Mouse (Mus musculus) left cerebral cortex, postnatal 10 days (tissue): ENCODE results near the gene Foxp1. TPM values are rescaled to one million over a fixed set of nuclear protein-coding genes. Genes with fewer than 3 reads are reported as not detected.

Source experiments
- DNase-seq, 2 experiments: peaks; one replicate each; pipeline ENCODE4 v3.0.0; 2021 to 2022; ENCODE audit warnings: low spot score in 2 of 2, mixed read lengths in 1 of 2; ENCODE audit errors: extremely low spot score in 1 of 2
- intact Hi-C: fragments of 180-260 bp; cut with DNase I; formaldehyde crosslinking; loops from one replicate; pipeline ENCODE4 v1.15.1; 2025
- total RNA-seq, 2 experiments: library from RNA; stranded (reverse); gene quantifications; 2 replicates each; pipeline ENCODE4 v1.2.3; 2021

Foxp1 gene
- total RNA-seq, 2 experiments from 2014 or later, result 157 to 161 TPM

GRCm38 (mm10) chr6:99523109-99523632 lies 650 bp upstream of the Foxp1 start:
- peak; percentile 45 to 81 for DNase-seq
- intact Hi-C loops, result loop anchor here (5.0 to 10.0 kb wide), 4 partner anchors 79 to 998 kb away; no protein-coding TSS in a partner anchor

- DNase-seq, result peak; percentile 20 to 67
- intact Hi-C loops, result loop anchor here (5.0 to 10.0 kb wide), 4 partner anchors 81 to 997 kb away; no protein-coding TSS in a partner anchor
Measured at GRCm38 (mm10) chr6:99521641-99522358, 721 bp downstream of the Foxp1 start.

DNA sequence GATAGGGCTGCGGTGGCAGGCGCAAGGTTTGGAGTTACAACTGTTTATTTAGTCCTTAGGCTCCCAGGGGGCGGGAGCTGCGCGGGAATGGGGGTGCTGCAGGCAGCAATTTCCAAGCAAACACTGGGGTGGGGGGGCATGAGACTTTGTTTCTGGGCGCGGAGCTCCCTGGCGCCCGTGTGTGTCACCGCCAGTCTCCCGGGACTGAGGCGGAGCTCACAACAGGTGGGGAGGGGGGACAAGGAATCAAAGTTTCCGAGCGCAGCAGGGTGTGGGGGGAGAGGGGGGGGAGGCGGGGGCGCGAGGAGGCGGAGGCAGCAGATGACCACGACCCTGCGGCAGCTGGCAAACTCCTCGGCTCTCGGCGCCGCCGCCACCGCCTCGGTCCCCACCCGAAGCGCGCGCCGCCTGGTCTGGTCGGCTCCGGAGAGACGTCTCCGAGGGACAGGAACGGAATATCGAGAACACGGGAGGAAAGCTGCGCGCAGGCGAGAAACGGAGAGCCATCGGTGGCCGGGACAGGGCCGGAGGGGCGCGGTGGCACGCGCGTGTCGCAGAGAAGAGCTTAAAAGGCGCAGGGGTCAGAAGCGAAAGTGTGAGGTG lies 1.4 kb downstream of the Foxp1 start:
- intact Hi-C loops, result loop anchor here (5.0 to 10.0 kb wide), 4 partner anchors 81 to 996 kb away; no protein-coding TSS in a partner anchor

GRCm38 (mm10) chr6:99520676-99521037 lies 1.9 kb downstream of the Foxp1 start:
- intact Hi-C loops, result loop anchor here (5.0 to 10.0 kb wide), 4 partner anchors 82 to 996 kb away; no protein-coding TSS in a partner anchor
- DNase-seq, result no peak

More for the DNA sequence above, 1.4 kb downstream of the Foxp1 start:
- DNase-seq, result peak; percentile 45 to 85

DNA sequence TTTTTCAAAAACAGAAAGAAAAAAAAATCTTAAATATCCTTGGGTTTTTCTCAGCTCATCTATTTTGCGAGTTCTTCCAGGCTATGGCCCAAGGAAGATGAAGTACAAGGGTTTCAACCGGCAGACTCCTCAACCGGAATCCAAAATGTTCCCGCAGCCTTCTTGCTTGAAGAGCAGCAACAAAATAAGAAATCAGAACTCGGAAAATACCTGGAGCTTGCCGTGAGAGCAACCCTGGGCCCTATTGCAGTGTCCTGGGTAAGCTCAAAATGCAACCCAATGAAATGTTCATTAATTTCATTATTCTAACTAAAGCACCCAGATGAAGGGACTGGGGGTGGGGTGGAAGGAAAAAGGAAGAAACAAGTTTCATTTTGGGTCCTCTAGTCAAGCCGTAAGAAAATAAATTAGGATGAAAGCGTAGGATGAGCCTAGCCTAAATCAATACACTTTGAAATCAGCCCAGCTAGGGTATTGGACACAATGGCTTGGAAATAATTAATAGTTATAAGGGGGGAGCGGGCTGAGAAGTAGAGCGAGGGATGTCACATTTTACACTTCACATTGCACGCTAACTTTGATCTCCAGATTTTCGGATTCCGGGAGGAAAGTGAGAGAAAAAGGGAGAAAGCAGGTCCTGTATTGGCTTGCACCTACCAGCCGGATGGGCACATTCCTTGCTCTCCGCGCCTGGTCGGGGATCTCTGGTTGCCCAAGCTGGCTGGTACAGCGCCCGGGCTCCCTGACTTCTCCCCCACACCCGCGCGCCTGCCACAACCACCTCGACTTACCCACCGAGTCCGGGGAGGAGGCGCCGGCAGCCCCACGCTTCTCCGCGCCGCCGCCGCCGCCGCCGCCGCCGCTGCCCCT lies 2.5 kb downstream of the Foxp1 start:
- intact Hi-C loops, result loop anchor here (5.0 to 10.0 kb wide), 4 partner anchors 82 to 995 kb away; no protein-coding TSS in a partner anchor
- peak in 1 of 2 experiments; percentile 64 for DNase-seq

DNA sequence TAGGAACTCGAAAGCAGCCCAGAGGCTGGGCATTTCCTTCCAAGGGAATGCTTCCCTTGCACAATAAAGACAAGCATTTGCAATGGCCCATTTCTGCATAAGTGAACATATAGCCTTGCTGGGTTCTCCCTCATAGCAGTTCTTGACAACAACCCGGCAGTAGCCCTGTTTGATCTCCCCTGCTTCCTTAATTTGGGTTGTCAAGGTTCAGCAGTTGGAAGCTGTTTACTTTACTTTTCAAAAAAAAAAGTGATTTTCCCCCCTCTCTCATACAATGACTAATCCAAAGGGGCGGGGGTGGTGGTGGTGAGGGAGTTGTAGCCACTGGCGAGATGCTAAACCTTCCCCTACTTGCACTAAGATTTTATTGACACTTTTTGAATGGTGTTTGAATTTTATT lies 3.5 kb downstream of the Foxp1 start:
- DNase-seq, result no peak
- intact Hi-C loops, result no loop called here

DNA sequence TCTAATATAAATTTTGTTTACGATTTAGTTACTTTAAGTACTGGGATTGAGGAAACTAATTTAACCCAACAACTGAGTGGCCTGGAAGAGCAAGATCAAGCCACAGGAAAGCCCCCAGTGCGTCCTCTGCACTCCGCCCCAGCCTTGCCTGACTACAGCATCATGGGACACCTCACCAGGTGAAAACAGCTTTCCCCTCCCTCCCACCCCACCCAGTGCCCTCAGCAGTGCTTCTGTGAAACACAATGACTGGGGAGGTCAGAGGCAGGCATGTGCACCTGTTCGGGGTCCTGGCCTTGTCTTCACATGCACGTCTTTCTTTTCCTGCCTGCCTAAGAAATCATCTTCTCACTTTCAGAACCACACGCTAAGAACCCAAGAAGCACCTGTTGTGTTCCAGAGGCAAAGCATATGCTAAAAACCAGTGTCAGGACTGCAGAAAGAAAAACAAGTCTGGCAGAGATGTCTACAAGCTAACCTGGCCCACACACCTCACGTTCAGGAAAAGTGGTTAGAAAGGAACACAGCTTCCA lies 6.8 kb downstream of the Foxp1 start:
- intact Hi-C loops, result no loop called here
- no peak for DNase-seq

- DNase-seq, result no peak
- intact Hi-C loops, result no loop called here
Measured at GRCm38 (mm10) chr6:99511862-99512261, 10.7 kb downstream of the Foxp1 start.

- intact Hi-C loops, result no loop called here
- no peak for DNase-seq
Measured at GRCm38 (mm10) chr6:99509189-99509592, 13.3 kb downstream of the Foxp1 start.

DNA sequence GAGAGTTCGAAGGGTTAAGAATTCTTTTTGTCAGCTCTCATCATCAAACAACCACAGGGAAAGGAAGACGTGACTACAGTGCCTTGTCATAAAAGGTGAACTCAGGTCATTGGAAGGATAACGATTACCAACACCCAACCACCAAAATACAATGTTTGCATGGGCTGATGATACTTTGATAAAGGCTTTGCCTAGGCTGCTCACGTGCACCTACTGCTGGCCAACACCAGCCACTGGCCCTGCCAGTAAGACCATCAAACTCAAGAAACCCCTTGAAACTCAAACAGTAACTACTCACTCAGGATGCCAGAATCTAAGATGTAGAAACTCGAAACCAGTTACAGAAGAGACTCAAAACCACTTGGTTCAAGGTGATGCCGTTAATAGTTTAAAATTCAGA lies 15.7 kb downstream of the Foxp1 start:
- DNase-seq, result no peak
- intact Hi-C loops, result no loop called here

DNA sequence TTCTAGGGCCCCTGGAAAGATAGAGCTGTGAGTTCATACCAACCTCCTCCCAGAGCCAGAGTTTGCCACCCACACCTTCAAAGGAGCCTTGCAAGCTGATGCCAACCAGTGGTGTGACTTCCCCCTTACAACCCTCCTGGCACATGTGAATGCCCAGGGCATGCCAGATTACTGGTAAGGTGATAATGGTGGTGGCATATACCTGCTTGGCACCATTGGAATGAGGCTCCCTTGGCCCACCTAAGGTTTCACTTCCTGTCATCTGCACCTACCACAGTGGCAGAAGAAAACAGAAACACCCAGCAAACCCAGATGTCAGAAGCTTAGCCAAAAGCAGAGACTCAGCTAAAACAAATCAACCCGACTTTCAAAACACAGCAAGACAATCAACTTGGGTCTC lies 18.8 kb downstream of the Foxp1 start:
- DNase-seq, result no peak
- intact Hi-C loops, result no loop called here

GRCm38 (mm10) chr6:99502727-99503126 lies 19.8 kb downstream of the Foxp1 start:
- no peak for DNase-seq
- intact Hi-C loops, result no loop called here

DNA sequence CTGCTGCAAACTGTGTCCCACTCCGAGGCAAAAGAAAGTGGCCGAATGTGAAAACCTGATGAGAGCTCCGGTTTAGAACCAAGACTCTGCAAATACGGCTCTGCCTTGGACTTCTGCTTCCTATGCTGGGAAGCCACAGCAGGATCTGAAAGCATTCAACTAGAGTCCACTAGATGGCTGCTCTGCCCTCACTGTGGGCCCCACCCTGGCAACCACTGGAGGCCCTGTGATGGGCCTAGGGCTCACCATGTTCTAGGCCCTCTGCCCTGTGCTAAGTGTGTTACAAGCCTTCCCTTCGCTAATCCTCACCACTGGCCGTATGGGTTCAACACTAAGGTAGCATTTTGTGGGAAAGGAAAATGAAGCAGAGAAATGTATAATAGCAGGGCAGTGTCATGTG lies 20.2 kb downstream of the Foxp1 start:
- no peak for DNase-seq
- intact Hi-C loops, result no loop called here

DNA sequence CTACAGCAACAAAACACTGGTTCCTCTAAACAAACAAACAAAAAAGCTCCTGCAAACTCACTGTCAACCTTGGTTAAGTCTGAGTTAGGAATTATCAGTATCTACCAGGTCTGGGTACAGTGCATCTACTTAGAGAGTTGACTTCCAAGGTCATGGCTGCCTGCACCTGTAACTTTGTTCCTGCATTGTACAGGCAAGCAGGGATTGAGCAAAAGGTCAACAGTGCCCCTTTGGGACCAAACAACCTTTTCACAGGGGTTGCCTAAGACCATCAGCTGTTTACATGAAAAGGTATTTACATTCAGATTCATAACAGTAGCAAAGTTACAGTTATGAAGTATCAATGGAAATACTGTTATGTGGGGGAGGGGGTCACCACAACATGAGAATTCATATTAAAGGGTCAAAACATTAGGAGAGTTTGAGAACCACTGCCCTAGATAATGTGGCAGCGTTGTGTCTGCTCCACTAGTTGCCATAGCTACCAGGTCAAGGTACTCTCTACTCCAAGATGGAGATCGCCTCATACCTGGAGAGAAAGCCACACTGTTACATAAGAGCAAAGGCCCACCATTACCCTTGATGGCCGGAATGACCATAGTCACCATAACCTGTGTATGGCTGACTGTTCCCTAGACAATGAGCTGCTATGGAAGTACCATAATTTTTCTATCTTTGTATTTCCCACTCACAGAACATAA lies 21.8 kb downstream of the Foxp1 start:
- intact Hi-C loops, result no loop called here
- DNase-seq, result no peak

DNA sequence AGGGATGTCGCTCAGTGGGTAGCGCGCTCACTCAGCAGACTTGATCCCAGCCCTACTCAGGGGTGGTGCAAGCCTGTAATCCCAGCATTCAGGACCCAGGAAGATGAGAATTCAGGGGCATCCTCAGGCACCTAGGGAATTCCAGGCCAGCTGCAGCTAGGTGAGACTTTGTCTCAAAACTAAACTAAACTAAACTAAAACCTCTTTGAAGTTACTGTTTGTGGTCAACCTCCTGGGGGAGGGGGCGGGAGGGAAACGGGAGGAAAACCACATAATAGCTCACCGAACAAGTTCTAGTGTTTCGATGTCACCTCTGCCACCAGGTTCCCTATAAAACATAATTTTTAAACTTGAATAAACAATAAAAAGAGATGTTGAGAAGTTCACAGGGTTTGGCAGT lies 24.4 kb downstream of the Foxp1 start:
- no peak for DNase-seq
- intact Hi-C loops, result no loop called here

GRCm38 (mm10) chr6:99496114-99496513 lies 26.4 kb downstream of the Foxp1 start:
- DNase-seq, result no peak
- intact Hi-C loops, result no loop called here

- intact Hi-C loops, result no loop called here
- no peak for DNase-seq
Measured at GRCm38 (mm10) chr6:99492937-99493336, 29.6 kb downstream of the Foxp1 start.

DNA sequence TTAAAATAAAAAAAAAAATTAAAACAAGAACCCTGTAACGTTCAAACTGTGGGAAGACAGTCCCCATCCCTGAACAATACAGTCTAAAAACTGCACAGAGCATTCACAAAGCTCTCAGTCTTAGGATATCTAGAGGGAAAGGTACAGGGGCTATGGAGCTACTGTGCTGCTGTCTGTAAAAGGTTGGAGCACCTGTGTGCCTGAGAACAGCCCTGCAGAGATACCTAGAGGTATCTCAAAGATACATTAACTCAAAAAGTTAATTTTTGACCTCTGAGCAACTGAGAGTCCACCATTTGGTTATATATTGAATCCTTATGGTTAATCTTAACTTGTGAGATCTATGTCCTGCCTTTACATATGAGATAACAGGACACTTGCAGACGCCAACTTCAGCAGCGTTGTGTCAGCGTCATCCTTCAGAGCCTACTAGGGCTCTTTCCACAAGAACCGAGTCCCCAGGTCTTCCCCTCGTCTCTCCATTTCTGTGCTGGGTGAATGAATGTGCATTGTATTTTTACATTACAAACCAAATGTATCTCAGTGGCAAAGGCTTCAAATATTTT lies 30.5 kb downstream of the Foxp1 start:
- DNase-seq, result no peak
- intact Hi-C loops, result no loop called here
